Mouse (Mus musculus): ENCODE data around the gene Ntrk2.

Ntrk2 gene

DNA sequence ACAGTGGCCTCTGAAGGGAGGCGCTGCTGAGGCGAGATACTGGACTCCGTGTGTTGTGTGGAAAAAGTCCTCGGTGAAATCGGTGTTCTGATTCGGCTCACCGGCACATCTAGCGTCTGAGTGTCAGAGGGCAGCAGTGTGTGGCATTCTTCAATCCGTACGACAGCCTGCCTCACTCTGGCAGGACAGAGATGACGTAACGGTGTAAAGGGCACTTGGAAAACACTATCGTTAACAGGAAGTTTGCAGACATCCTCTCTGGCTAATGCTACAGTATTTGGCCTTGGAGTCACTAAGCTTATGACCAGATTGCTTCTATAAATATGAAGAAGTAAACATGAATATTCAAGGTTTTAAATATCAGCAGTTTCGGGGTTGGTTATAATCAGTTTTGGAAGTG lies 309.2 kb downstream of the Ntrk2 start:
- DNase-seq (ENCODE audit: low spot score), result no peak

- DNase-seq (ENCODE audit: low spot score), result no peak
Measured at GRCm38 (mm10) chr13:59117233-59117632, 310.9 kb downstream of the Ntrk2 start.

DNA sequence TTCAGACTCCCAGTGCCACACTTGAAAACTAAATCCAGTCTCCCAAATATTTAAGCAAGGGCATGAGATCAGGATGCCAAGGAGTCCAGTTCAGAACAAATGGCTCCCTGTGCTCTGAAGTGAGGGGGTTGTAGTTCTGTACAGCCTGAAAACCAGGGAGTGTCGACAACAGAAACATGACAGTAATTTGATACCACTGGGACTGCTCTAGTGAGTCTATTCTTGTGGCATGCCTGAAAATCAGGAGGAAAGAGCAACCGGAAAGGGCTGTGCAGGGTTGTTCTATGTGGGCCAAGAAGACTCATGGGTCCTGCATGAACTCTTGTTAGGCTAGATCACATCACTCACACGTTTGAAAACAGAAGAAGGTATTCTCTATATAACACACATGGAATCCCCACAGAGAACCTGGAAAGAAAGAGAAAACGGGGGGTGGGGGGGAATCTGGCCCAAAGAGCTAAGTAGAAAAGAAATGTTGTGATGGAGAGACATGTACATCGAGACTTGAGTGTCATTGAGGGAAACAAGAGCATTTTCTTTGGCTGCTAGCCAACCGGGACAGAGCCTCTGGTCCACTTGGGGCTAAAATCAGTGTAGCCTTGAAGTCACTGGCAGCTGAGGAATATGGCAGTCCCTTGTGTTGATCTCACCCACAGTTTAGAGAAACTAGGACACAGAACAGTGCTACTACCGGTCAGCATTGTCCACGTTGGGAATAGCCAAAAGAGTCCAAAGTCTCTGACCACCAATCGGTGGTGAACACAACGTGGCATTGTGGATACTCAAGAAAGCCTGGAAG lies 313.4 kb downstream of the Ntrk2 start:
- no peak for DNase-seq (ENCODE audit: low spot score)

DNA sequence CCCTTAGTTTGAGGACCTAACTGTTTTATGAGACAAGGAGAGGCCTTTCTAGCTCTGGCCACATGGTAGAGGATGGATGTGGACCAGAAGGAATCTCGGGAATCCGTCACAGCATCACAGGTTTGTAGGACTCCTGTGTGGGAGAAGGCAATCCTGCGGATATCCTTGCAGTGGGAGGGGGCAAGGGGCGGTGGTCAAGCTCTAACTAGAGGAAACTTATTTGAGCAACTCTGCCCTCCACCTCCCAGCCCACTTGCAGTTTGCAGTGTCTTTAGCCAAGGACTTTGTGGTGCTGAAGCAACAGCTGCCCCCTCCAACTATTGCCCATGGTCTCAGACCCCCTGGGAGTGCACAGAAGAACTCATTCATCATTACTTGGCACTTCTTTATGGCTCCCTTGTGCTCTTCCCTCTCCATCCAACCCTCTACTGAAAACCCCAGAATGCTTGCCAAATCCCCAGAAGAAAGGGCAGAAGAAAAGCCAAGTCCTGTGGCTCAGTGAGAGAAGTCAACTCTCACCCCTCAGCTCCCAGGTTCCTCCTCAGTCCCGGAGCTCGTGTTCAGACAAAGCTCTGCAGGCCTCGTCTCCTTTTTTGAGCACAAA lies 336.9 kb downstream of the Ntrk2 start:
- no peak for DNase-seq (ENCODE audit: low spot score)

DNA sequence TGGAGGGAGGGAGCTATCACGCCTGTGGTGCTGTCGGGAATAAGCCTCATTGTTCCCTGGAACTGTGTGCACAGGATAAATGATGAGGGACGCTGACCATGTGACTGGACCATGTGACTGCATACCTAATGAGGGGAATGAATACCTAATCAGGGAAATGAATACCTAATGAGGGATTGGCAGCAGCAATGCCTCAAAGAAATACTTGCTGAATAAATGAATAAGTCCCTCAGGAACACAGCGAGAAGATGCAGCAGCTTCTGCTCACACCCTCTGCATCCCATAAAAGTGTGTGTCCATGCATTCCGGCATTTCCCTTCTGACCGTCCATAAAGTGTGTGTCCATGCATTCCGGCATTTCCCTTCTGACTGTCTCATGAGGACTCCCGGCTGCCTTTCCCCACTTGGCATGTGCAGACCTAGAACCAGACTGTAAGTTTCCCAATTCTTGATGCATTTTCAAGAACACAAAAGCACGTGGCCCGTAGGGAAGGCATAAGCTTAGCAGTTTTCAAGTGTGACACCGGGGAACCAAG lies 338.0 kb downstream of the Ntrk2 start:
- no peak for DNase-seq (ENCODE audit: low spot score)

- no peak for DNase-seq (ENCODE audit: low spot score)
Measured at GRCm38 (mm10) chr13:59145677-59146555, 339.5 kb downstream of the Ntrk2 start.

- DNase-seq (ENCODE audit: low spot score), result no peak
Measured at GRCm38 (mm10) chr13:59146616-59147015, 340.2 kb downstream of the Ntrk2 start.

DNA sequence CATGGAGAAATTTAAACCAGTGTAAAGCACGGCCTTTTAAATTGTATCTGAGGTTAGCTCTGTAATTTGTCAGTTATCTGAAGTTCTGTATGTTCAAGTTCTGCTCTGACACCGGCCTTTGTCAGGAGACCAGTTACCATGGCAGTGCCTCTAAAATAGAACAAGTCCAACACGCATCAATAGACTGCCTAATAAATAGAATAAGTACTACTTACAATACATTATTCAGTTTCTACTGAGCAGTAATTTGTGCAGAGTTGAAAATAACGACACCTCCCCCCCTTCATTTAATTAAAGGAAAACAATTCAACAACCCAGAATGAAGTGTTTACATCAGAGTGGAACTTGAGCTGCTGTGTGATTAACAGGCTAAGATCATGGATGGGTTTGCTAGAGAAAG lies 341.6 kb downstream of the Ntrk2 start:
- no peak for DNase-seq (ENCODE audit: low spot score)

DNA sequence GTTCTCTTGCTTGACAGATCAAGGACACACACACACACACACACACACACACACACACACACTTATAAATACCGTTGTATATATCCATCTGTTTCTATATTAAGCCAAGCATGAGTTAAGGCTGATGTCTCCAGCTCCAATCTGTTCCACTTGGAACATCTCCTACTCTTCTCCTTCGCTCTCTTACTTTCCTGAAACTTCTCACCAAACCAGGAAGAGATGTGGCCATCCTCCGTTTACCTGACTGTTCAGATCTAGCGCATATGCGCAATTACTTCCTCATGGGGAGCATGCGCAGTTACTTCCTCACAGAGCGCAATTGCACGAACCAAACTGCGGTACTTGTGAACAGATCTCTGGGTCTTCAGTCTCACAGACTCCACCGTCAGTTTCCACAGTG lies 342.4 kb downstream of the Ntrk2 start:
- DNase-seq (ENCODE audit: low spot score), result no peak

DNA sequence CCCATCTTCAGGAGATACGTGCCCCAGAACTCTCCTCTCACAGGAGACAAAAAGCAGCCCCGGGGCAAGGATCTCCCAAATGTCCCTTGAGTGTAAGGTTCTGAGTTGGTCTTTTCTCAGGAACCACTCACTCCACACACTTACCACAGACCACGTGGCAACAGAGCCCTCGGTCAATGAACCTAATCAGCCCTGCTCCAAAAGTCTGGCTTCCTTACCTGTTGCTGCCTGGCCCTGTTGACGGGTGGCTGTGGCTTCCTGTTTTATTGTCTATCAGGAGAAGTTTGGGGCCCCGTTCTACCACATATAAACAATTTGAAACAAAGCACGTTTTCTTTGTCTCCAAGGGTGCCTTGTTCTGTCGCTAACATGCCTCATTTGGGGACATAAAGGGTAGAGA lies 357.6 kb downstream of the Ntrk2 start:
- DNase-seq (ENCODE audit: low spot score), result no peak

GRCm38 (mm10) chr13:59173840-59174239 lies 367.5 kb downstream of the Ntrk2 start:
- no peak for DNase-seq (ENCODE audit: low spot score)

DNA sequence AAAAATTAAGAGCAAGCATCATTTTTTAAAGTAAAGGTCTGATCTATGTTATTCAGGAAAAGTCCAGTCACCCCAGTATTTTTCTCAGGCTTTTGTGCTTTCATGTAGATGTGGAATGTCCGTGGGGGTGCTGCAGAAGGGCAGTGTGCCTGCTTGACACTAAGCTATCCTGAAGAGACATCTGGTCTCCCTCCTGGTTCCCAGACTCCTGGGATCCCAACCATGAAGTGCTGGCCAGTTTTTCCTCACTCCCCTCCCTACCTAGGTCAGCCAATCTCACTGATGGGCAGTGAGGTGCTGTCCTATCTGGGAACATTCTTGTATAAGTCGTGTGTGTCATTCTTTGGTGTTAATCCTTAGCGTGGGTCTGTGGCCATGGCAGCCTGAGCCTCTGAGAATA lies 369.7 kb downstream of the Ntrk2 start:
- DNase-seq (ENCODE audit: low spot score), result no peak

DNA sequence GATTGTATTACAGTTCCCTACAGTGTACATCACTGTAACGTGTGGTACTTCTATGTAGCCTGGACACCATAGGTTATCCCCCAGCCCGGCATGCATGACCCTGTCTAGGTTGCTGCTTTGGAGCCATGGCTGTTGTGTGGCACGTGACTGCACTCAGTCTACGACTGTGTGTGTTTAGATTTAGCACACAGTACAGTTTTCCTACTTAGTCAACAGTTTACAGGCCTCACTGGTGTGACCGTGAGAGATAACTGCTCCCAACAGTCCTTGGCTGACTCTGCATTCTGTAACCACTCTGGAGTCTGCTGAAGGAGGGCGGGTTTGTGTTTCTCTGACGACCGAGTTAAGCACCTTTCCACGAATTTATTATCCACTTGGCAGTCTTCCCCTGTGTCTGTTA lies 370.1 kb downstream of the Ntrk2 start:
- DNase-seq (ENCODE audit: low spot score), result no peak

DNA sequence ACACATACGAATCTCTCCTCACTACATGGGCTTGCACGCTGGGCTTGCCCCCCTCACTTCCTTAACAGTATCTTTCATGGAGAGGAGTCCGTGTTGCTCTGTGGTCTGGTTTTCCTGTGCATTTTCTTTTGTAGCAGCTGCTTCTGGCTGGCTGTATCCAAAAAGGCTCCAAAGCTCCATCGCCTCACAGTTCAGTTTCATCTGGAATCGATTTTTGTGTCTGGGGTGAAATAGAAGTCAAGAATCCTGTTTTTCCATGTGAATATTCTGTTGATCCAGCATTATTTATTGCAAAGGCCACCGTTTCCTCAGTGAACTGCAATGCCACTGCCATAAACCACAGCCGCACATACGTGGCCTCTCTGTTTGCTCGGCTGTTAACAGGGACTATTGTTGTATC lies 370.6 kb downstream of the Ntrk2 start:
- no peak for DNase-seq (ENCODE audit: low spot score)

- DNase-seq (ENCODE audit: low spot score), result no peak
Measured at GRCm38 (mm10) chr13:59179986-59180385, 373.6 kb downstream of the Ntrk2 start.

- no peak for DNase-seq (ENCODE audit: low spot score)
Measured at GRCm38 (mm10) chr13:59180781-59181180, 374.4 kb downstream of the Ntrk2 start.

- no peak for DNase-seq (ENCODE audit: low spot score)
Measured at GRCm38 (mm10) chr13:59181188-59181947, 375.0 kb downstream of the Ntrk2 start.

- DNase-seq (ENCODE audit: low spot score), result no peak
Measured at GRCm38 (mm10) chr13:59182630-59183029, 376.3 kb downstream of the Ntrk2 start.

Measured in ovary, adult 18-20 months (tissue).